Mouse (Mus musculus): ENCODE measurements around the gene Tmem165. TPM values are rescaled to one million over a fixed set of nuclear protein-coding genes. Genes with fewer than 3 reads are reported as not detected.
A peak's percentile ranks its signal among the peaks of the same experiment; 100 is the strongest.

Tmem165 gene
- polyA plus RNA-seq, 1 experiment from 2014 or later, result 56.3 TPM

- Histone ChIP-seq H3K4me2 (no peak overlapping the region), H3K36me3 (no peaks in the 10 kb centered on the region), H3K4me1 (replicated peaks) (no peaks in the 10 kb centered on the region), H3K9ac (no peak overlapping the region), H3K27me3 (no peaks in the 10 kb centered on the region), H3K27ac (no peak overlapping the region), H3K4me3 (no peak overlapping the region), H3K9me3 (no peaks in the 10 kb centered on the region)
- 71% methylated on average over 11 of the region's 11 CpGs for WGBS
- ATAC-seq (ENCODE audit: low FRiP score), result no peak
Measured at GRCm38 (mm10) chr5:76176841-76177240, 6.8 kb upstream of the Tmem165 start.

DNA sequence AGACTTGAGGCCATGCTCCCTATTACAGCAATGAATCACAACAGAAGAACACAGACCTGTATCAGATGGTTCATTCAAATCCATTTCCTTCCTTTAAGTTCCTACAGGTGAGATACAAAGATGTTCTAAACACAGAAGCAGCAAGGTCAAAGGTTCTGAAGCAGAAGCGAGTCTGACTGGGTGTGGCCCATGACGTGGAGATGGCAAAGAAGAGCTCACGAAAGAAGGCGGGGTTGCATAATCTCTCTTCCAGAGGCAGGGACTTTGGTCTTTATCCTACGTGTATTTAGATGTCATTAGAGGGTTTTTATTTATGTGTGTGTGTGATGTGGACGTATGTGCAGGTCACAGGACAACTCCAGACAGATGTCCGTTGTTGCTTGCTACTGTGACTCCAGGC is 6.0 kb upstream of the Tmem165 start:
- no peak overlapping the region for H3K9ac ChIP-seq
- no peaks in the 10 kb centered on the region for H3K27me3 ChIP-seq
- 89% methylated on average over 7 of the region's 7 CpGs for WGBS
- ATAC-seq (ENCODE audit: low FRiP score), result no peak
- H3K4me2 ChIP-seq, result no peak overlapping the region
- no peak overlapping the region for H3K4me3 ChIP-seq
- H3K36me3 ChIP-seq, result no peaks in the 10 kb centered on the region
- no peaks in the 10 kb centered on the region for H3K9me3 ChIP-seq
- no peaks in the 10 kb centered on the region for H3K4me1 ChIP-seq (replicated peaks)
- H3K27ac ChIP-seq, result no peak overlapping the region

- no peaks in the 10 kb centered on the region for H3K36me3 ChIP-seq
- H3K4me2 ChIP-seq, result no peak overlapping the region
- H3K9ac ChIP-seq, result no peak overlapping the region
- no peak overlapping the region for H3K27ac ChIP-seq
- no peaks in the 10 kb centered on the region for H3K27me3 ChIP-seq
- peaks cover 6% of the 10 kb centered on the region; the same call in 1 of the 2 replicates for H3K4me1 ChIP-seq (replicated peaks)
- no peak overlapping the region for H3K4me3 ChIP-seq
- H3K9me3 ChIP-seq, result no peaks in the 10 kb centered on the region
- no peak for ATAC-seq (ENCODE audit: low FRiP score)
- whole genome bisulfite sequencing, result 98% methylated on average over 5 of the region's 5 CpGs
Measured at GRCm38 (mm10) chr5:76179171-76179570, 4.5 kb upstream of the Tmem165 start.

GRCm38 (mm10) chr5:76179791-76180190 is 3.9 kb upstream of the Tmem165 start:
- Histone ChIP-seq H3K27ac (no peak overlapping the region), H3K4me2 (no peak overlapping the region), H3K36me3 (no peaks in the 10 kb centered on the region), H3K9me3 (no peaks in the 10 kb centered on the region), H3K4me1 (replicated peaks) (peaks cover 10% of the 10 kb centered on the region), H3K4me3 (no peak overlapping the region), H3K9ac (no peak overlapping the region), H3K27me3 (no peaks in the 10 kb centered on the region)
- ATAC-seq (ENCODE audit: low FRiP score), result no peak
- 93% methylated on average over 5 of the region's 5 CpGs for WGBS

- no peaks in the 10 kb centered on the region for H3K9me3 ChIP-seq
- H3K27me3 ChIP-seq, result no peaks in the 10 kb centered on the region
- H3K27ac ChIP-seq, result no peak overlapping the region
- H3K4me1 ChIP-seq (replicated peaks), result peaks cover 26% of the 10 kb centered on the region
- 71% methylated on average over 3 of the region's 3 CpGs for WGBS
- peaks cover 5% of the 10 kb centered on the region; the same call in 1 of the 2 replicates for H3K36me3 ChIP-seq
- H3K9ac ChIP-seq, result no peak overlapping the region
- H3K4me3 ChIP-seq, result no peak overlapping the region
- no peak overlapping the region; the same call in 1 of the 2 replicates for H3K4me2 ChIP-seq
- no peak for ATAC-seq (ENCODE audit: low FRiP score)
Measured at GRCm38 (mm10) chr5:76182326-76182725, 1.4 kb upstream of the Tmem165 start.

DNA sequence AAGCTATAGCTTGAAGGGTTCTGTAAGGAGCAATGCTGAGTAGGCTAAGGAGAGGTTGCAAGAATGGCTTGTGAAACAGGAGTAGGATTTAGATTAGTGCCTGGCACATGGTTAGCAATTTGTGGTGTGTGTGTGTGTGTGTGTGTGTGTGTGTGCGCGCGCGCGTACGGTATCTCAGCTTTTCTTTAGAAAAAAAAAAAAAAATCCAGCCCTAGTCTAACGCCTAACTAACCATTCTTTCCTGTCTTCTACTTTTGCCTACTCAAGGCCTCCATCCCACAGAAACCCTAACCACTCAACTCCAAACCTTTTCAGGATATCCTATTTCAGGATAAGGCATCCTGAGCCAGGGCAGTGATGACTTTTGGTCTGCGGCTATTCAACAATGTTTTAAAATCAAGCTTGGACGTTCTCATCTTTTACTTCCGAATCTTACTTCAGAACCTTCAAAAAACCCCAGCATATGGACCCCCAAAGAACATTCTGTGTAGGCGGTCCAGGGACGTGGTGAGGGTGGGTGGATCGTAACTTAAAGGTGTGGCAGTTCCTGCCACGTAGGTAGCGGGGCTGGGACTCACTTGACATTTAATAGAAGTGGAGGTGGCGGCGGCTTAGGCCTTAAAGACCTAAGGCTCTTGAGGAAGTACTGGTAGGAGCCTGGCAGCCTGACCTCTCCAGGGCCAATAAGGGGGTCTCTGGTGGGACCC is 484 bp upstream of the Tmem165 start:
- H3K9ac ChIP-seq, result peak overlapping the region; percentile 95
- peak overlapping the region; percentile 77 for H3K4me2 ChIP-seq
- no peaks in the 10 kb centered on the region for H3K9me3 ChIP-seq
- peaks cover 33% of the 10 kb centered on the region for H3K4me1 ChIP-seq (replicated peaks)
- H3K27ac ChIP-seq, result peak overlapping the region; percentile 98
- H3K4me3 ChIP-seq, result peak overlapping the region; percentile 93
- ATAC-seq (ENCODE audit: low FRiP score), result no peak
- no peaks in the 10 kb centered on the region for H3K27me3 ChIP-seq
- 39% methylated on average over 17 of the region's 17 CpGs for WGBS
- peaks cover 5% of the 10 kb centered on the region; the same call in 1 of the 2 replicates for H3K36me3 ChIP-seq

DNA sequence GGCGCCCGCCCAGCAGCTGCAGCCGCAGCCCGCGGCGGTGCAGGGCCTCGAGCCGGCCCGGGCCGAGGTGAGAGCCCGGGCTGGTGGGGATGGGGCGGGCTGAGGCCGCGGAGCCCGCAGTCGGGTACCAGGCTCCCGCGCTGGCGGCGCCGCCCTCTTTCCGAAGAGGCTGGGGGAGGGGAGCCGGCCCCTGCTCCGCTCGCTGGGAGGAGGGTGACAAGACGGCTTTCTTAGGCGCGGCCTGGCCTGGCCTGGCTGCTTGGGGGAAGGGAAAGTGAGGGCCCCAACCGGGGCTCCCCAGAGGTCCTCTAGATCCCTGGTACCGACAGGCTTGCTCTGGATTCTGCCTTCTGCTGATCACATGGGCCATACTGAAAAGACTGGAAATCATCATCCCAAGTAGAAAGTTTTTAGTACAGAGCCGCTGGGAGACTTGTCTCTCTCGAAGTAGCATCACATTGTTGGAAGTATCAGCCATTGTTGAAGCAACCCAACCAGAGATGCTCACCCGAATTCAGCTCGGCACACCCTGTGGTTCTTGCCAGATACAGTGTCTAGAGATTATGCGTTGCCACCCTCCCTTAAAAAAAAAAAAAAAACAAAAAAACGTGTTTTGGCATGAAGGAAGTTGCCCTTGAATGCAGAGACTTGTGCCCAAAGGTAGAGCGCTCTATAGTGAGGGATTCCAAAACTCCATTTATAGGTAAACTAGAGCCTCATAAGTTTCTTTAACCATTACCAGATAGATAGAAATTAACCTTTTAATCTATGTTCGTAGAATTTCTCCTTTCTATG is 803 bp downstream of the Tmem165 start:
- 5% methylated on average over 32 of the region's 38 CpGs for WGBS
- Histone ChIP-seq H3K9ac (peak overlapping the region; percentile 95), H3K27ac (peak overlapping the region; percentile 98), H3K4me2 (peak overlapping the region; percentile 77), H3K27me3 (no peaks in the 10 kb centered on the region), H3K9me3 (no peaks in the 10 kb centered on the region), H3K4me1 (replicated peaks) (peaks cover 36% of the 10 kb centered on the region), H3K4me3 (peak overlapping the region; percentile 93), H3K36me3 (peaks cover 5% of the 10 kb centered on the region; the same call in 1 of the 2 replicates)
- peak; percentile 90 for ATAC-seq (ENCODE audit: low FRiP score)

DNA sequence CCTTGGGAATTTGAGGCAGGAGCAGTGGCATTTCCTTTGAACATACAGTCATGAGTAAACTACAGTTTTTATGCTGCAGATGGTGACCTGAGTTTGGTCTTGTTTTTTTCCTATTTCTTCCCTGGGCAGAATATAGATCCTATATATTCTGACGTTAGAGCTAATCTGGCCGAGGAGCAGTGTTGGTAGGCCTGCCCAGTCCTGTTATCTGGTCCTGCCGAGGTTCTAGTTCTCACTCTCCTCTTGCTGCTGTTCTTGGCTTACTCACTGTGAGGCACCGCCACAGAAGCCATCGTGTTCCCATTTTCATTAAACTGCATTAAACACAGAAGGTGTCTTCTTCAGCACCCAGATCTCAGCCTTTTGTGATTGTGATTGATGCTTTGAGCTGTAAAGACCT is 4.2 kb downstream of the Tmem165 start:
- no peak for ATAC-seq (ENCODE audit: low FRiP score)
- H3K4me2 ChIP-seq, result no peak overlapping the region
- 87% methylated on average over 5 of the region's 5 CpGs for WGBS
- H3K4me1 ChIP-seq (replicated peaks), result peaks cover 56% of the 10 kb centered on the region
- no peak overlapping the region for H3K27ac ChIP-seq
- no peaks in the 10 kb centered on the region for H3K27me3 ChIP-seq
- H3K4me3 ChIP-seq, result no peak overlapping the region
- peaks cover 10% of the 10 kb centered on the region; the same call in 1 of the 2 replicates for H3K36me3 ChIP-seq
- no peaks in the 10 kb centered on the region for H3K9me3 ChIP-seq
- peak overlapping the region; percentile 24; the same call in 1 of the 2 replicates for H3K9ac ChIP-seq

DNA sequence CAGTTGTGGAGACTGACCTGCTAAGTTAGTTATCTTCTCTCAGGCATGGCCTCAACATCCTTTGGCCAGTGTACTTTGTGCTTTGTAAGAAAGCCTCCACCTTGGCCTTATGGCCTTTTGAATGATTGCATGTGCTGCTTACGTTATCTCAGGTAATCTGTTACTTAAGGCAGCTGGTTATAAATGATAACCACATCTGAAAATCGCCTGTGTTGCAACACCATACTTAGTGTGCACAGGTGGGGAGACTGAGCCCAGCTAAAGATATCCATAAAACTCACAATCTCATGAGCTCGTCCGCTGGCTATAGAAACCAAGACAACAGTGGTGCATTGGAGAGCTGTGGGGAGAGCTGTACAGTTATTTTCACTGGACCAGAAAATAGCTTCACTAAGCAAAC is 6.9 kb downstream of the Tmem165 start:
- H3K9me3 ChIP-seq, result no peaks in the 10 kb centered on the region
- 95% methylated on average over 4 of the region's 4 CpGs for WGBS
- no peak overlapping the region for H3K27ac ChIP-seq
- peaks cover 11% of the 10 kb centered on the region; the same call in 1 of the 2 replicates for H3K36me3 ChIP-seq
- H3K9ac ChIP-seq, result no peak overlapping the region
- H3K27me3 ChIP-seq, result no peaks in the 10 kb centered on the region
- H3K4me1 ChIP-seq (replicated peaks), result peaks cover 44% of the 10 kb centered on the region
- no peak overlapping the region for H3K4me3 ChIP-seq
- no peak for ATAC-seq (ENCODE audit: low FRiP score)
- no peak overlapping the region for H3K4me2 ChIP-seq

- Histone ChIP-seq H3K4me1 (replicated peaks) (peaks cover 29% of the 10 kb centered on the region), H3K4me2 (no peak overlapping the region), H3K27ac (no peak overlapping the region), H3K9me3 (no peaks in the 10 kb centered on the region), H3K27me3 (no peaks in the 10 kb centered on the region), H3K4me3 (no peak overlapping the region), H3K36me3 (peaks cover 15% of the 10 kb centered on the region; the same call in 1 of the 2 replicates), H3K9ac (no peak overlapping the region)
- no peak for ATAC-seq (ENCODE audit: low FRiP score)
Measured at GRCm38 (mm10) chr5:76193075-76193474, 9.4 kb downstream of the Tmem165 start.

DNA sequence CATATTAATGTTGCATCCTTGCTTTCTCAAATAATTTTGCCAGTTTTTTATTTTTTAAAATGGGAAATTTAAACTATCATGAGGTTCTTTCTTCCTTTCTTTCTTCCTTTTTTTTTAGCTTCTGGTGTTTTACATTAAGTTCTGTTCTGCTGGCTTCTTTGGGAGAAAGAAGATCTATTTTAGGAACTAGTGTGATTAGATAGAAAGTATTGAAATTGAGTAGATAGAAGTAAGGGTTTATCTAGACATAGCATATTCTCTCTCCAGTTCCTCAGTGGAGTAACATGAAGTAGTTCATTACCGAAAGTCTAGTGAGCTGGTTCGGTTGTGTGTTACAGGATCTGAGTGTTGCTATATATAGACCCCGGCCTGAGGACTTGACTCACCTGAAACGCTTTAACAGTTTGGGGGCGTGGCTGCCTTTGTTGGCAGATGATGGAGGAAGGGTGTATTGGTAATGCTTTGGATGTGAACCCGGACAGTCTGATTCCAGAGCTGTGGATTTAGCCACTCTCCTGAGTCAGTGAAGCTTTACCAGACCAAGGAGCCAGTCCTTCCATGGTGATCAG is 10.8 kb downstream of the Tmem165 start:
- Histone ChIP-seq H3K36me3 (peaks cover 18% of the 10 kb centered on the region; the same call in 1 of the 2 replicates), H3K4me1 (replicated peaks) (peaks cover 26% of the 10 kb centered on the region), H3K27ac (no peak overlapping the region), H3K4me3 (no peak overlapping the region), H3K9ac (no peak overlapping the region), H3K4me2 (no peak overlapping the region), H3K9me3 (no peaks in the 10 kb centered on the region), H3K27me3 (no peaks in the 10 kb centered on the region)
- WGBS, result 91% methylated on average over 6 of the region's 6 CpGs
- no peak for ATAC-seq (ENCODE audit: low FRiP score)

- Histone ChIP-seq H3K36me3 (peaks cover 48% of the 10 kb centered on the region), H3K4me2 (no peak overlapping the region), H3K9ac (no peak overlapping the region), H3K4me3 (no peak overlapping the region), H3K4me1 (replicated peaks) (no peaks in the 10 kb centered on the region), H3K9me3 (no peaks in the 10 kb centered on the region), H3K27ac (no peak overlapping the region), H3K27me3 (no peaks in the 10 kb centered on the region)
- no peak for ATAC-seq (ENCODE audit: low FRiP score)
- WGBS, result 94% methylated on average over 13 of the region's 13 CpGs
Measured at GRCm38 (mm10) chr5:76199346-76199745, 15.7 kb downstream of the Tmem165 start.

Data from hindbrain, embryonic 13.5 days (tissue).